Mouse (Mus musculus) forebrain, embryonic 14.5 days (tissue): ENCODE data around the gene Tspan32. TPM values are rescaled to one million over a fixed set of nuclear protein-coding genes. Genes with fewer than 3 reads are reported as not detected.

Source experiments
- ATAC-seq: fragments of 200-750 bp; cut with Nextera tagmentation; 2 replicates; pipeline ENCODE4 v1.8.0; 2017; ENCODE audit warnings: mild to moderate bottlenecking, moderate library complexity
- DNase-seq: peaks from one replicate; pipeline ENCODE4 v3.0.0-alpha.2; 2015; ENCODE audit warnings: low spot score
- H3K27ac ChIP-seq: fragments of 300-500 bp; sonication (generic); 2 replicates; pipeline ENCODE4 v1.5.1; 2014; ENCODE audit warnings: low read depth, mild to moderate bottlenecking, control low read depth, low read length, moderate library complexity
- H3K27me3 ChIP-seq: fragments of 300-500 bp; sonication (generic); replicated peaks from 2 replicates; pipeline ENCODE4 v1.6.1; 2014; ENCODE audit warnings: low read length, control low read depth, mixed read lengths; ENCODE audit not compliant: control insufficient read depth, insufficient read depth
- H3K36me3 ChIP-seq: fragments of 300-500 bp; sonication (generic); 2 replicates; pipeline ENCODE4 v1.6.1; 2014; ENCODE audit warnings: low read length, control low read depth; ENCODE audit not compliant: control insufficient read depth, insufficient read depth
- H3K4me1 ChIP-seq: fragments of 300-500 bp; sonication (generic); 2 replicates; pipeline ENCODE4 v1.6.1; 2014; ENCODE audit warnings: antibody characterized with exemption, low read length, control low read depth; ENCODE audit not compliant: control insufficient read depth, insufficient read depth
- H3K4me2 ChIP-seq: fragments of 300-500 bp; sonication (generic); 2 replicates; pipeline ENCODE4 v1.6.1; 2014; ENCODE audit warnings: mild to moderate bottlenecking, control low read depth, low read length
- H3K4me3 ChIP-seq: fragments of 300-500 bp; sonication (generic); 2 replicates; pipeline ENCODE4 v1.5.1; 2014; ENCODE audit warnings: low read depth, low read length, control low read depth
- H3K9ac ChIP-seq: fragments of 300-500 bp; sonication (generic); 2 replicates; pipeline ENCODE4 v1.6.1; 2014; ENCODE audit warnings: mild to moderate bottlenecking, low read length, control low read depth, moderate library complexity
- H3K9me3 ChIP-seq: fragments of 300-500 bp; sonication (generic); replicated peaks from 2 replicates; pipeline ENCODE4 v1.6.1; 2016; ENCODE audit warnings: low read length, control low read depth, mixed read lengths; ENCODE audit not compliant: control insufficient read depth
- WGBS: fragments of 180-500 bp; shearing (Covaris S2); extraction: QIAGEN DNeasy Blood & Tissue Kit; methylation state at CpG from one replicate; pipeline ENCODE4 v1.1.7; 2014; 5-methylcytosine and 5-hydroxymethylcytosine counted together
- polyA plus RNA-seq: library from polyadenylated mRNA; unstranded; fragments of >200 nt; fragmentation: Nextera tagmentation; extraction: Ambion mirVana; gene quantifications from 2 replicates; pipeline ENCODE4 v1.2.1, GENCODE M21; 2014

Tspan32 gene
- polyA plus RNA-seq, 1 experiment from 2014 or later: 0.61 TPM

DNA sequence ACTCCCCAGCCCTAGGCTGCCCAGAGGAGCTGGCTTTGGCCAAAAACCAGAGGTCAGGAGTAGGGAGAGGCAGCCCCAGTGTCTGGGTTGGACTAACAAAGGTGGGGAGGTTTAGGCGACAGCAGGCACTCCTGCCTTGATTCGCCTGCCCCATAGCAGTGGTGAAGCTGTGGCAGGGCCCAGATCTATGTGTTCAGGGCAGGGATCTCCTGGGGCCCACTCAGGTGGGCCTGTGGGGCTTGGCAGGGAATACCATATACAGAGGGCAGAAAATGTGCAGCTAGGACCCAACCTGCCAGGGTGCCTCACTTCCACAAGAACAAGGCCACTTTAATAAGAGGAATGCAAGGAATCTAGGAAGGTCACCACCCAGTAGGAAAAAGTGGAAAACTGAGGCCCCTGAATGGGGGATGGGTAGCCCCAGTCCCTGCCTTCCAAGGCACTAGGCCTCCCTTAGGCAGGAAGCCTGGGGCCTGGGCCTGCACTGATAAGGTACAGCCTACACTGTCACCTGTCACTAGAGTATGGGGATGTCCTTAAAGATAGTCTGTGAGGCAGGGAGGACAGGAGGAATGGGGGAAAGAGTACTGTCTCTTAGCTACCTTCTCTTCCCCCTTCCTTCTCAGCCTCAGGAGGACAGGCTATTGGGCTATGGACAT, 1.4 kb downstream of the Tspan32 start:
- 82% methylated on average over 2 of the region's 2 CpGs for WGBS
- Histone ChIP-seq H3K27ac (no peak overlapping the region), H3K4me3 (no peak overlapping the region), H3K4me2 (no peak overlapping the region), H3K27me3 (no peaks in the 10 kb centered on the region), H3K9me3 (no peaks in the 10 kb centered on the region), H3K9ac (no peak overlapping the region), H3K4me1 (0 out of 2 replicates have a peak, but pooled peaks cover 10% of the 10 kb centered on the region), H3K36me3 (no peaks in the 10 kb centered on the region)
- no peak for DNase-seq
- no peak for ATAC-seq

DNA sequence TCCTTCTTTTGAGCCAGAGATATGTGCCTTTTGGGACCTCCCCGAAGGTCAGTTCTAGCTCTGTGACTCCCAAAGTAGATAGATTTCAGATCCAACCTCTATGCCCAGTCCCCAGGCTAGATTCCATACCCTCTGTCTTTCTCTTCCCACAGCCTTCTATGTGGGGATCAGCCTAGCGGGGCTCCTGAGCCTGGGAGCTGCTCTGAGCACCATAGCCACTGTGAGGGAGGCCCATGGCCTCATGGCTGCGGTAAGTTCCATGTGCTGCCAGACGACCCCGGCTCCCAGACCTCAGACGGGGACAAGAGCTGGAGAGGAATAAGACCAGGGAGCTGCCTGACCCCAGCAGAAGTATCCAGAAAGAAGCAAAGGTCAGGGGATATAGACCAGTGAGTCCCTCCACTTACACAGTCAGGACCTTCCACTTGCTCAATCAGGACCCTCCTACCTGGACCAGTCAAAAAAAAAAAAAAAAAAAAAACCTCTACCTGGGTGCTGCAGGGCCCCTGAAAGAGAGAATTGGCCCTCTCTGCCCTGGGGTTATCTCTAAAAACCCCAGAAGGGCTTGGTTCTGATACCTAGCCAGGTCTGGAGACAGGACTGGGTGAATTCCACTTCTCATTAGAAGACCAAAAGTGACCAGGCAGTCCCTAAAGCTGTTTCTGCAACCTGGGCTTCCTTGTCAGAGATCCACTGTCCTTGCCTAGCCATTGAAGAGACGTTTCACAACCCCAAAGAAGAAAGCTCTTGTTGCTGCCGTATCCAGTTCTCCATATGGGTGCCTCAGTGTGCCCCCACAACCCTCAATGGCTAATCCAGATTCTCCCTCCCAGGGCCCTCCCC, 2.1 kb downstream of the Tspan32 start:
- no peaks in the 10 kb centered on the region for H3K27me3 ChIP-seq
- no peaks in the 10 kb centered on the region for H3K36me3 ChIP-seq
- peak overlapping the region; percentile 46; the same call in 1 of the 2 replicates for H3K27ac ChIP-seq
- no peak overlapping the region for H3K9ac ChIP-seq
- H3K4me1 ChIP-seq: 0 out of 2 replicates have a peak, but pooled peaks cover 10% of the 10 kb centered on the region
- ATAC-seq: no peak
- 93% methylated on average over 8 of the region's 8 CpGs for WGBS
- H3K4me3 ChIP-seq: no peak overlapping the region
- DNase-seq: no peak
- H3K9me3 ChIP-seq: no peaks in the 10 kb centered on the region
- H3K4me2 ChIP-seq: no peak overlapping the region

DNA sequence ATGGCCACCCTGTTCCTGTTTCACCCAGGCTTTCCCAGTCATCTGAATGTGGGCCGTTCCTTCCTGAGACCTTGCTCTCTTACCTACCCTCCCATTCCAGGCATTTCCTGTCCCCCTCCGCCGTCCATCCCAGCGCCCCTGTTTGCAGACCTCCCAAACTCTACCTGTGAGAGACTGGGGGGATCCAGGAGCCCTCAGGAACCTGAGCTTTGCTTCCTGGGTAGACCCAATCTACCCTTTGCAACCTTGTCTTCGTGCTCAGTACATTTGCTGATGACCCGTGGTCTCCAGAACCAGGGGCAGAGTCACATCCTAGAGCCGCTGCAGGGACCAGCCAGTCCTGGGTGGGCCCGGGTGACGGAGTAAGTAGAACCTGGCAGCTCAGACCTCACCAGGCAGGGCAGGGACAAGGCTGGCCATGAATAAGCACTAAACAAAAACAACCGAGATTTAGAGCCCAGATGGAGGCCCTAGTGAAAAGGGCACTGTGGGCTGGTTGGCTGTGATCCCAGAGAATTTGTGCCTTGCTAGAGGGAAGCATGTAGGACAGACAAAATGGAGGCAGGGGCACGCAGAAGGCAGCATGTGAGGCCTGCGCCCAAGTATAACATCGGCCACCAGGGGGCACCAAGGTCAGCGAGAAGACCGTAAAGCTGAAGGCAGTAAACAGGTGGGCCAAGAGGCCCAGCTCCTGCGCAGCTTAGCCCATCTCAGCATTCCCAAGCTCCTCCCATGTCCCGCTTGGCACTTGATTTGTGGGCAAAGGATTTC, 2.9 kb downstream of the Tspan32 start:
- Histone ChIP-seq H3K4me2 (no peak overlapping the region), H3K27me3 (no peaks in the 10 kb centered on the region), H3K4me1 (peaks cover 14% of the 10 kb centered on the region; the same call in 1 of the 2 replicates), H3K9me3 (no peaks in the 10 kb centered on the region), H3K4me3 (no peak overlapping the region), H3K36me3 (no peaks in the 10 kb centered on the region), H3K27ac (peak overlapping the region; percentile 53; the same call in 1 of the 2 replicates), H3K9ac (no peak overlapping the region)
- 34% methylated on average over 17 of the region's 17 CpGs for WGBS
- DNase-seq (peak; percentile 94), ATAC-seq (peak; percentile 91)

DNA sequence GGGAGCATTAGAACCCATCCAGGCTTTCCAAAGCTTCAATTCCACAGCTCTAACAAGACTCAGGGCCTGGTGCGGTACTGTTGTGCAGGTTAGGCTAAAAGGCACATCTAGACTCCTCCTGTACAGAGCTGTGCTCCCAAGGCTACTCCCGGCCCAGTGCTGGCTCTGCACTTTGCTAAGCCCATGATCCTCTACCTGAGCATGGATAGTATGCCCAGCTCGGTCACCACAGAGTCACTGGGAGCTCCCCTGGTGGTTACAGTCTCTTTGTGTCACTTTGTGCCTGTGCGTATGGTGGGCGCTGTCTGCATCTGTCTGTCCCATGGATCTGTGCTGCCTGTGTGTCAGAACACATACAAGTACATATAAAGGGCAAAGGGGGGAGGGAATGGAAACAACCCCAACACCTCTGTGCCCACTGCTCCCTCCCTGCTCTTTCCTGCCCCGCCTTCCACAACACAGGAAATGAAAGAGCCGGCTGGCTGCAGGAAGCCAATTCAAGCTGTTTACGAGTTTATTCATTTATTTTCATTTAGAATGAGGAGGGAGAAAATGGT, 3.6 kb downstream of the Tspan32 start:
- peak; percentile 14 for DNase-seq
- peak overlapping the region; percentile 53; the same call in 1 of the 2 replicates for H3K27ac ChIP-seq
- H3K4me1 ChIP-seq: peaks cover 14% of the 10 kb centered on the region; the same call in 1 of the 2 replicates
- H3K9me3 ChIP-seq: no peaks in the 10 kb centered on the region
- H3K4me2 ChIP-seq: no peak overlapping the region
- no peaks in the 10 kb centered on the region for H3K27me3 ChIP-seq
- WGBS: 68% methylated on average over 8 of the region's 8 CpGs
- no peak overlapping the region for H3K4me3 ChIP-seq
- ATAC-seq: peak; percentile 57
- no peak overlapping the region for H3K9ac ChIP-seq
- no peaks in the 10 kb centered on the region for H3K36me3 ChIP-seq

DNA sequence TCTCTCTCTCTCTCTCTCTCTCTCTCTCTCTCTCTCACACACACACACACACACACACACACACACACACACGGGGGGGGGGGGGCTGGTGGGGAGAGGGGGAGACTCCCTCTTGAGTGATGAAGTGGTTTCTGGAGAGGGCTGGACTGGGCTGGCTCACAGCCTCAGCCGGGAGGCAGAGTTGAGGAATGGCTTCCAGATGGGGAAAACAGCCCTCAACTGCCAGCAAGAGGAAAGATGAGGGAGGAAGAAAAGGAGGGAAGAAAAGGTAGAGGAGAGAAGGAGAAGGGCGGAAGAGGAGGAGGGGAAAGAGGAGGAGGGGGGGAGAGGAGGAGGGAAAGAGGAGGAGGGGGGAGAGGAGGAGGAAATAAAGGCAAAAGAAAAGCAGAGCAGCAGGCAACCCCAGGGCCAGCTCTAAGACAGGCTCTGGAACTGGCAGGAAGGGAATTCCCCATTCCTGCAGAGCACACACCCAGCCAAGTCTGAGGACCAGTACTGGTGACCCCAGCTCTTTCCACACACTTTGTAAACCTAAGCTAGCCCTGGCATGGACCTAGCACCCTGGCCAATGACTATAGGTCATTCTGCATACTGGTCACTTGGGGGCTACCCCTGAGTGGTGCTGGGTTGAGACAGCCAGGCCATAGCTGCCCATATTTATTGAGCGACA, 4.3 kb downstream of the Tspan32 start:
- no peak for ATAC-seq
- DNase-seq: peak; percentile 30
- no peaks in the 10 kb centered on the region for H3K27me3 ChIP-seq
- no peak overlapping the region for H3K4me3 ChIP-seq
- H3K36me3 ChIP-seq: no peaks in the 10 kb centered on the region
- no peak overlapping the region for H3K4me2 ChIP-seq
- H3K27ac ChIP-seq: peak overlapping the region; percentile 53; the same call in 1 of the 2 replicates
- H3K9me3 ChIP-seq: no peaks in the 10 kb centered on the region
- H3K9ac ChIP-seq: no peak overlapping the region
- 70% methylated on average over 3 of the region's 4 CpGs for WGBS
- peaks cover 14% of the 10 kb centered on the region; the same call in 1 of the 2 replicates for H3K4me1 ChIP-seq

DNA sequence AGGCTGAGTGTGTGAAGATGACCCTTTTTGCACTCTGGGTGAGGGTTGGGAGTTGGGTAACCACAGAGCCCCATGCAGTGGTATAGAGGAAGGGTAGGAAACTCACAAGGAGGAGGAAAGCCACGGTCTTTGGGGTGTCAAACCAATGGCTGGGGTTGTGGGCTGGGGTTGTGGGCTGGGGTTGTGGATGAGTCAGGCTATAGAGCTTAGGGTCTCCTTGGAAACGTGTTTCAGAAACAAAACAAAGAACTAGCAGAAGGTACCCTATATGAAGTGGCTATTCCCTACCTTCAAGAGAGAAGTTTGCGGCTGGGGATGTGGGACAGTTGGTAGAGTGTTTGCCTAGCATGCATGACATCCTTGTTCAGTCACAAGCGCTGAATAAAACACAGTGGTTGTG, 5.2 kb downstream of the Tspan32 start:
- WGBS: 83% methylated on average over 4 of the region's 4 CpGs
- no peaks in the 10 kb centered on the region for H3K27me3 ChIP-seq
- ATAC-seq: no peak
- H3K9me3 ChIP-seq: no peaks in the 10 kb centered on the region
- peaks cover 14% of the 10 kb centered on the region; the same call in 1 of the 2 replicates for H3K4me1 ChIP-seq
- no peak overlapping the region for H3K4me3 ChIP-seq
- no peak overlapping the region for H3K27ac ChIP-seq
- no peaks in the 10 kb centered on the region for H3K36me3 ChIP-seq
- no peak overlapping the region for H3K4me2 ChIP-seq
- H3K9ac ChIP-seq: no peak overlapping the region
- DNase-seq: no peak

DNA sequence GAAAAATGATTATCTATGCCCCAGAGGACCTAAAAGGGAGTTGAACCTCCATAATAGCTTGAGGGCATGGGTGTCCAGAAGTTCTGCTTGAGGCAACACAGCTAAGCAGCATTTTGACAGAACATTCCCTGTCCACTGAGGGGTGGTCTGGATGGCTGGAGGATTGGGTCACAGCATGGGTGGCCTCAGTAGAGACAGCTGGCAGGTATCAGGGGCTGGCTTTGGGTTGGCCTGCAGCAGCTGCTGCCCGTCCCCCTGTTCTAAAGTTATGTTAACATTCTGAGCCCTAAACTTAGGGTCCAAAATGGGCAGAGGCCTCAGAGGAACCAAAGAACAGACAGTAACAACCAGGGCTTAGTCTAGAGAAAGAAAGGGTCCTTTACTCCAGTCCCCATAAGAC, 6.4 kb downstream of the Tspan32 start:
- Histone ChIP-seq H3K9ac (no peak overlapping the region), H3K4me1 (peaks cover 20% of the 10 kb centered on the region), H3K27me3 (no peaks in the 10 kb centered on the region), H3K9me3 (no peaks in the 10 kb centered on the region), H3K4me2 (no peak overlapping the region), H3K4me3 (no peak overlapping the region), H3K36me3 (no peaks in the 10 kb centered on the region), H3K27ac (no peak overlapping the region)
- DNase-seq (no peak), ATAC-seq (no peak)
- 96% methylated on average over 1 of the region's 1 CpGs for WGBS

DNA sequence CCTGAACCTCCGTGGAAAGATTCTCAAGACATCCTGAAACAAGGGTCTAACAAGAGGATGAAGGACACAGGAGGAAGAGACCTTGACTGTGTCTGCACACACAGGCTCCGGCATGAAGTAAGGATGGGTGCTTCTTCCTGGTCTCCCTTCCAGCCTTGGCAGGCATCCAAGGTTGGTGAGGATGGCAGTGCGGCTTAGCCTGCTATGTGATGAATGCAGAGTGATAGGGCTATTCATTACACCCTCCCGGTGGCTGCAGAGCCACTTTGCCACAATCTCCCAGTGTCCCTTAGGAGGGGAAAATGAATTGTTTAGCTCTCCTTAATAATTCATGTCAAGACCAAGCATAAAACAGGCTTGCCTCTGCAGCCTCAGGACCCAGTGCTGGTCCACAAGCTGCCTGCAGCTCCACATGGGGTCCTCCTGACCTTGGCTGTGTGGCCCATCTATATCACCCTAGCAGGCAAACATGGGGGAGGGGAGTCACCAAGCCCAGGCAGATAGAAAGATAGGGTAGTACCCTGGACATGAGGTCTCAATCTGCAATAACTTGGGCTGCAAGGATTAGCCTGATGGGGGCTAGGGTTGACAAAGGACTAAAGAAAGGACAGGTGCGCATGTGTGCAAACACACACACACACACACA, 7.5 kb downstream of the Tspan32 start:
- H3K27me3 ChIP-seq: no peaks in the 10 kb centered on the region
- H3K36me3 ChIP-seq: no peaks in the 10 kb centered on the region
- WGBS: 65% methylated on average over 5 of the region's 5 CpGs
- H3K4me2 ChIP-seq: no peak overlapping the region
- peaks cover 22% of the 10 kb centered on the region for H3K4me1 ChIP-seq
- ATAC-seq: no peak
- H3K9ac ChIP-seq: no peak overlapping the region
- DNase-seq: peak; percentile 42
- H3K27ac ChIP-seq: no peak overlapping the region
- H3K4me3 ChIP-seq: no peak overlapping the region
- no peaks in the 10 kb centered on the region for H3K9me3 ChIP-seq
